9 mouse cellular contexts compared by ENCODE assay signal in genomic region chr6:29199223-29199855, GRCm38 (mm10). TPM values are rescaled to one million over a fixed set of nuclear protein-coding genes. Genes with fewer than 3 reads are reported as not detected.
DNase-seq lines count a peak whose midpoint lies in the region; ATAC-seq and TF ChIP-seq lines count a peak whose summit lies in the region.
"Had no signal": no experiment of that assay in that cellular context is flagged by ENCODE, and none has a peak within 500 bp of the region (broad histone marks: within the 10 kb centered on the region; RNA-seq: fewer than 3 reads in every experiment).

No protein-coding gene starts in this region.

- H3K4me1 ChIP-seq in heart, embryonic 10.5 days: peaks cover 25% of the 10 kb centered on the region
- peaks cover 45% of the 10 kb centered on the region for H3K4me1 ChIP-seq in E14TG2a.4 (replicated peaks; ENCODE audit: low read depth, low read length)
- H3K4me1 ChIP-seq in hindbrain, embryonic 12.5 days: peaks cover 17% of the 10 kb centered on the region

- peaks cover 37% of the 10 kb centered on the region for H3K36me3 ChIP-seq in heart, embryonic 10.5 days
- peaks cover 31% of the 10 kb centered on the region for H3K36me3 ChIP-seq in E14TG2a.4 (ENCODE audit: insufficient read depth, low read length)
- peaks cover 24% of the 10 kb centered on the region for H3K36me3 ChIP-seq in hindbrain, embryonic 12.5 days

- DNase-seq in heart, embryonic 10.5 days (ENCODE audit: low spot score): peak; percentile 62
- DNase-seq in heart, postnatal 25 days (ENCODE audit: low spot score): no peak
- no peak for DNase-seq in gastrocnemius, adult 8-10 months (ENCODE audit: low spot score in 2 of 2)
- DNase-seq in cerebellum, postnatal 14 days: no peak
- no peak for DNase-seq in adipocyte (ENCODE audit: low spot score)

- 29% methylated on average over 8 of the region's 8 CpGs for WGBS in heart, embryonic 10.5 days
- WGBS in hindbrain, embryonic 12.5 days: 39% methylated on average over 8 of the region's 8 CpGs

- no peak for TF ChIP-seq CTCF in E14TG2a.4 (conservative IDR thresholded peaks at IDR 0.05; ENCODE audit: low read length)

- peaks cover 35% of the 10 kb centered on the region for H3K27me3 ChIP-seq in heart, embryonic 10.5 days (ENCODE audit: insufficient read depth, poor library complexity, severe bottlenecking)
- peaks cover 45% of the 10 kb centered on the region for H3K27me3 ChIP-seq in E14TG2a.4 (ENCODE audit: insufficient read depth, low read length)
- peaks cover 23% of the 10 kb centered on the region for H3K27me3 ChIP-seq in hindbrain, embryonic 12.5 days

- peak overlapping the region; percentile 58 for H3K4me3 ChIP-seq in heart, embryonic 10.5 days
- peak overlapping the region; percentile 68 for H3K4me3 ChIP-seq in E14TG2a.4 (replicated peaks; ENCODE audit: low read length)
- peak overlapping the region; percentile 28; the same call in 1 of the 2 replicates for H3K4me3 ChIP-seq in hindbrain, embryonic 12.5 days

- no peak for ATAC-seq in hindbrain, embryonic 12.5 days (ENCODE audit: low FRiP score)
- peak; percentile 43 for ATAC-seq in megakaryocyte progenitor cell, adult 5-6 weeks (replicated peaks; ENCODE audit: poor library complexity)

- 0 out of 2 replicates have a peak overlapping the region, but pooled peaks have one; percentile 42 for H3K9ac ChIP-seq in hindbrain, embryonic 12.5 days

- peak overlapping the region; percentile 54 for H3K4me2 ChIP-seq in hindbrain, embryonic 12.5 days (replicated peaks)

- H3K9me3 ChIP-seq in heart, embryonic 10.5 days: no peaks in the 10 kb centered on the region
- no peaks in the 10 kb centered on the region for H3K9me3 ChIP-seq in E14TG2a.4 (ENCODE audit: low read length)
- H3K9me3 ChIP-seq in hindbrain, embryonic 12.5 days (replicated peaks): no peaks in the 10 kb centered on the region

- intact Hi-C loops in heart, postnatal 25 days (cut with DNase I): loop anchor here (1.0 kb wide), 2 partner anchors 28 to 33 kb away; no protein-coding TSS in a partner anchor

- peak overlapping the region; percentile 36 for H3K27ac ChIP-seq in heart, embryonic 10.5 days
- no peak overlapping the region for H3K27ac ChIP-seq in hindbrain, embryonic 12.5 days

RNA-seq across cellular contexts. Expression of gene Impdh1, which starts 16.8 kb away (rescaled TPM):
- 50.7 and 54.0 TPM in 2 replicates for polyA plus RNA-seq in heart, embryonic 10.5 days (2016; fragmentation: Nextera tagmentation; extraction: Ambion mirVana)
- total RNA-seq in heart, postnatal 25 days (2021): 10 to 100 TPM; 22.7 to 23.0 TPM
- polyA plus RNA-seq in hindbrain, embryonic 12.5 days (2016; fragmentation: Nextera tagmentation; extraction: Ambion mirVana): 49.9 and 52.4 TPM in 2 replicates
- 56.0 and 76.2 TPM in 2 replicates for total RNA-seq in megakaryocyte progenitor cell, adult 5-6 weeks (2015)
- 94.2 and 106 TPM in 2 replicates for total RNA-seq in megakaryocyte progenitor cell, adult 5-6 weeks (2017)
- total RNA-seq in gastrocnemius, adult 8-10 months (2022): 10 to 100 TPM in 3 of 4 experiments, 1 to 10 TPM in 1; 9.7 to 13.5 (median 10.9) TPM

RNA-seq across cellular contexts. Expression of gene Prrt4, which starts 20.0 kb away (rescaled TPM):
- 3.2 and 4.3 TPM in 2 replicates for polyA plus RNA-seq in heart, embryonic 10.5 days (2016; fragmentation: Nextera tagmentation; extraction: Ambion mirVana)
- 1 to 10 TPM; 3.1 to 3.6 TPM for total RNA-seq in heart, postnatal 25 days (2021)
- 2.4 and 2.6 TPM in 2 replicates for polyA plus RNA-seq in hindbrain, embryonic 12.5 days (2016; fragmentation: Nextera tagmentation; extraction: Ambion mirVana)
- not detected in 2 replicates for total RNA-seq in megakaryocyte progenitor cell, adult 5-6 weeks (2015)
- not detected in 2 replicates for total RNA-seq in megakaryocyte progenitor cell, adult 5-6 weeks (2017)
- total RNA-seq in gastrocnemius, adult 8-10 months (2022): under 1 TPM; 0.46 to 0.70 (median 0.53) TPM
- total RNA-seq: common myeloid progenitor, adult 5-6 weeks had no signal

RNA-seq across cellular contexts. Expression of gene Rbm28, which starts 34.5 kb away (rescaled TPM):
- 30.0 and 44.4 TPM in 2 replicates for polyA plus RNA-seq in heart, embryonic 10.5 days (2016; fragmentation: Nextera tagmentation; extraction: Ambion mirVana)
- 10 to 100 TPM; 18.3 to 18.4 TPM for total RNA-seq in heart, postnatal 25 days (2021)
- 57.7 and 61.0 TPM in 2 replicates for polyA plus RNA-seq in hindbrain, embryonic 12.5 days (2016; fragmentation: Nextera tagmentation; extraction: Ambion mirVana)
- 46.3 and 59.0 TPM in 2 replicates for total RNA-seq in megakaryocyte progenitor cell, adult 5-6 weeks (2015)
- 47.4 and 79.8 TPM in 2 replicates for total RNA-seq in megakaryocyte progenitor cell, adult 5-6 weeks (2017)
- total RNA-seq in gastrocnemius, adult 8-10 months (2022): 10 to 100 TPM; 10.7 to 15.9 (median 14.8) TPM
